Mouse (Mus musculus) intestine, embryonic 16.5 days (tissue): ENCODE results near the gene Pde8b. TPM values are rescaled to one million over a fixed set of nuclear protein-coding genes. Genes with fewer than 3 reads are reported as not detected.

Experiments
- ATAC-seq: fragments of 200-750 bp; cut with Nextera tagmentation; 2 replicates; pipeline ENCODE4 v1.8.0; 2017; ENCODE audit warnings: moderate TSS enrichment, moderate library complexity
- H3K27ac ChIP-seq: fragments of 300-500 bp; sonication (generic); 2 replicates; pipeline ENCODE4 v1.5.1; 2014; ENCODE audit warnings: mild to moderate bottlenecking, low read length
- H3K27me3 ChIP-seq: fragments of 300-500 bp; sonication (generic); replicated peaks from 2 replicates; pipeline ENCODE4 v1.6.1; 2014; ENCODE audit warnings: low read length, control low read depth, mixed read lengths; ENCODE audit not compliant: control insufficient read depth, insufficient read depth
- H3K36me3 ChIP-seq: fragments of 300-500 bp; sonication (generic); 2 replicates; pipeline ENCODE4 v1.6.1; 2014; ENCODE audit warnings: low read length, control low read depth; ENCODE audit not compliant: control insufficient read depth, insufficient read depth
- H3K4me1 ChIP-seq: fragments of 300-500 bp; sonication (generic); 2 replicates; pipeline ENCODE4 v1.6.1; 2014; ENCODE audit warnings: low read length, control low read depth, mixed read lengths; ENCODE audit not compliant: control insufficient read depth, insufficient read depth
- H3K4me2 ChIP-seq: fragments of 300-500 bp; sonication (generic); 2 replicates; pipeline ENCODE4 v1.6.1; 2014; ENCODE audit warnings: low read depth, low read length, control low read depth
- H3K4me3 ChIP-seq: fragments of 300-500 bp; sonication (generic); 2 replicates; pipeline ENCODE4 v1.5.1; 2014; ENCODE audit warnings: mild to moderate bottlenecking, low read length
- H3K9ac ChIP-seq: fragments of 300-500 bp; sonication (generic); 2 replicates; pipeline ENCODE4 v1.6.1; 2014; ENCODE audit warnings: low read depth, low read length
- H3K9me3 ChIP-seq: fragments of 300-500 bp; sonication (generic); 2 replicates; pipeline ENCODE4 v1.6.1; 2016; ENCODE audit warnings: low read length, control low read depth; ENCODE audit not compliant: control insufficient read depth
- WGBS: fragments of 180-500 bp; shearing (Covaris S2); extraction: QIAGEN DNeasy Blood & Tissue Kit; methylation state at CpG from one replicate; pipeline ENCODE4 v1.1.7; 2014; 5-methylcytosine and 5-hydroxymethylcytosine counted together
- polyA plus RNA-seq: library from polyadenylated mRNA; unstranded; fragments of >200 nt; fragmentation: Nextera tagmentation; extraction: Ambion mirVana; gene quantifications from 2 replicates; pipeline ENCODE4 v1.2.1, GENCODE M21; 2015

Pde8b gene
- polyA plus RNA-seq = 9.9 and 13.6 TPM in 2 replicates

GRCm38 (mm10) chr13:95249511-95250456 lies at the start of gene Pde8b:
Gene Pde8b, minus strand, starts transcription at chr13:95250336.
- Histone ChIP-seq H3K4me3 (peak within 1 kb of the TSS; percentile 56), H3K4me2 (peak within 1 kb of the TSS; percentile 58), H3K27ac (peak within 1 kb of the TSS; percentile 45), H3K9ac (peak within 1 kb of the TSS; percentile 51), H3K36me3 (no peaks in the 10 kb centered on the region), H3K27me3 (no peaks in the 10 kb centered on the region; the same call in 1 of the 2 replicates), H3K4me1 (peaks cover 8% of the 10 kb centered on the region), H3K9me3 (no peaks in the 10 kb centered on the region; the same call in 1 of the 2 replicates)
- ATAC-seq = peak; percentile 82
- 4% methylated on average over 37 of the region's 37 CpGs for WGBS

DNA sequence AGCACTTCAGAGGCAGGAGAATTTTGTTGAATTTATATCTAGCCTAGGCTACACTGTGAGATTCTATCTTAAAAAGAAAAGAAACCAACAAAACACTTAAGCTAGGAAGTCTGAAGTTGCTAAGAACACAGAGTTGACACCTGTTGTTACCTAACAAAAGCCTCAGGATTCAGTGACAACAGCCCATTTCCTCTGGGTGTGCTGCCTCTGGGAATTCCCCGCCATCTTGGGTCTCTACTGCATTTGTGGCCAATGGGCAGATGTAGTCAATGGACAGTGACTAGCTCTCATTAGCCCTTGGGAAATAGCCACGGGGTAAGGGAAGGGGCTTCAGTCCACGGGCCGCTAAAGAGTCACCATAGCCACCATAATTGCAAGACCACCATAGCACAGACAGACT lies 41.8 kb upstream of the Pde8b start:
- H3K4me3 ChIP-seq = no peak overlapping the region
- H3K36me3 ChIP-seq = no peaks in the 10 kb centered on the region
- H3K4me1 ChIP-seq = no peaks in the 10 kb centered on the region
- H3K4me2 ChIP-seq = no peak overlapping the region
- no peak overlapping the region for H3K27ac ChIP-seq
- H3K27me3 ChIP-seq = no peaks in the 10 kb centered on the region
- H3K9ac ChIP-seq = no peak overlapping the region
- ATAC-seq = no peak
- 79% methylated on average over 4 of the region's 4 CpGs for WGBS
- no peaks in the 10 kb centered on the region for H3K9me3 ChIP-seq

- H3K4me3 ChIP-seq = no peak overlapping the region
- H3K4me1 ChIP-seq = no peaks in the 10 kb centered on the region
- H3K9me3 ChIP-seq = no peaks in the 10 kb centered on the region
- no peak overlapping the region for H3K9ac ChIP-seq
- no peak overlapping the region for H3K4me2 ChIP-seq
- ATAC-seq = no peak
- no peaks in the 10 kb centered on the region for H3K36me3 ChIP-seq
- no peaks in the 10 kb centered on the region for H3K27me3 ChIP-seq
- WGBS = 75% methylated on average over 7 of the region's 7 CpGs
- H3K27ac ChIP-seq = no peak overlapping the region
Observed at GRCm38 (mm10) chr13:95288027-95288426, 37.9 kb upstream of the Pde8b start.

DNA sequence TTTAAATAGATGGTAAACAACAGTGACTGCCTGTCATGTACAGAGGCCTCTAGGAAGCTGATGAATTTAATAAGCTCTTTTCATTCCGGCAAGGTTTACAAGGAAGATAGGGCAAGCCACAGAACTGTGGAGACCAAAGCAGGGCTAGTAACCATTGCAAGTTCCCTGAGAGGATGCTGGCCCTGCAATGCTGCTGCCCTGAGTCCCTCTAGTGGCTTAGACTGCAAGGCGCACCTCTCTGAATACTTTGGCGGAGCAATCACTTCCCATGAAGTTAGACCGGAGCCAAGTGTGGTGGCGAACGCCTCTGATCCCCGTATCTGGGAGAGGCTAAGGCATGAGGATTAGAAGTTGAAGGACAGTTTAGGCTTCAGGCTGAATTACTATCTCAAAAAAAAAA lies 36.9 kb upstream of the Pde8b start:
- Histone ChIP-seq H3K9me3 (no peaks in the 10 kb centered on the region), H3K4me1 (no peaks in the 10 kb centered on the region), H3K4me3 (no peak overlapping the region), H3K9ac (no peak overlapping the region), H3K4me2 (no peak overlapping the region), H3K36me3 (no peaks in the 10 kb centered on the region), H3K27me3 (no peaks in the 10 kb centered on the region), H3K27ac (no peak overlapping the region)
- 4% methylated on average over 7 of the region's 7 CpGs for WGBS
- peak; percentile 83 for ATAC-seq

DNA sequence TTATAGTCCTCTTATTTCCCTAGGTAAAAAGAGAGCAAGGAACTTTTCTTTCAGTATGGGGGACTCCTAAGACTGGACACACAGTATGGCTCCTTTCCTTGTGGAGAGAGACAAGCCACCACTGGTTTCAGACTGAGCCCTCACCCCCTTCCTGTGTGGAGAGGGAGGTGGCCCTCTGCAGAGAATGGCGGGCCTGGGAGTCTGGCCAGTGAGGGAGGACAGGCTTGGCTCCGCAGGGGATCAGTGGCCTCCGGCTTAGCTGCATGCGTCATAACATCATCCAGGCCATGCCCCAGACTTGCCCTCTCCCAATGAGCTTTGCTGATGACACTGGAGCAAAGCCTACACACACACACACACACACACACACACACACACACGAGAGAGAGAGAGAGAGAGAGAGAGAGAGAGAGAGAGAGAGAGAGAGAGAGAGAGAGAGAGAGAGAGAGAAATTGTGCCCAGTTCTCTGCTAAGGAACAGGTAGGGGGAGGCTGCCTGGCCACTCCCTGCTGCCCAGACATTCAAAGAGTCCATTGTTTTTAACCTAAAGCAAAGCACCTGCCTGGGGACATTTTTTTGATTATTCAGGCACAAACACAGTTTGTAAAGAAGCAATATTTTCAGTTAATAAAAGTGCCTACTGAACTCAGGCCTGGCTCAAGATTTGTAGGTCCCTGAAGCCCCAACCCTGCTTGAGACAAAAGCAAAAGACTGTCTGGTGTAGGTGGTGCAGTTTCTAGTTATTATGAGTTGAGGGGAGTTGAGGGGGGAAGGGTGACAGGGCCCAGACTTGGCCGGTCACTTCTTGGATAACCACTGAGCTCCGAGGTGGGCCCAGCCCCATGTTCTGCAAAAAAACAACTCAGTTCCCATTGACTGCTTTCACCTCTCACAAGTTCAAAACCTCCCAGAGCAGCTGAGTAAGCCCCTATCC lies 31.9 kb upstream of the Pde8b start:
- H3K9ac ChIP-seq = no peak overlapping the region
- H3K4me2 ChIP-seq = no peak overlapping the region
- no peaks in the 10 kb centered on the region for H3K9me3 ChIP-seq
- H3K4me1 ChIP-seq = peaks cover 2% of the 10 kb centered on the region; the same call in 1 of the 2 replicates
- 31% methylated on average over 6 of the region's 7 CpGs for WGBS
- peak; percentile 68 for ATAC-seq
- H3K27me3 ChIP-seq = no peaks in the 10 kb centered on the region
- no peaks in the 10 kb centered on the region for H3K36me3 ChIP-seq
- no peak overlapping the region for H3K27ac ChIP-seq
- no peak overlapping the region for H3K4me3 ChIP-seq

- H3K4me1 ChIP-seq = peaks cover 2% of the 10 kb centered on the region; the same call in 1 of the 2 replicates
- H3K4me3 ChIP-seq = no peak overlapping the region
- 85% methylated on average over 4 of the region's 4 CpGs for WGBS
- no peak overlapping the region for H3K27ac ChIP-seq
- ATAC-seq = no peak
- H3K4me2 ChIP-seq = no peak overlapping the region
- no peak overlapping the region for H3K9ac ChIP-seq
- H3K9me3 ChIP-seq = no peaks in the 10 kb centered on the region
- H3K27me3 ChIP-seq = no peaks in the 10 kb centered on the region
- no peaks in the 10 kb centered on the region for H3K36me3 ChIP-seq
Observed at GRCm38 (mm10) chr13:95278426-95279025, 28.4 kb upstream of the Pde8b start.

DNA sequence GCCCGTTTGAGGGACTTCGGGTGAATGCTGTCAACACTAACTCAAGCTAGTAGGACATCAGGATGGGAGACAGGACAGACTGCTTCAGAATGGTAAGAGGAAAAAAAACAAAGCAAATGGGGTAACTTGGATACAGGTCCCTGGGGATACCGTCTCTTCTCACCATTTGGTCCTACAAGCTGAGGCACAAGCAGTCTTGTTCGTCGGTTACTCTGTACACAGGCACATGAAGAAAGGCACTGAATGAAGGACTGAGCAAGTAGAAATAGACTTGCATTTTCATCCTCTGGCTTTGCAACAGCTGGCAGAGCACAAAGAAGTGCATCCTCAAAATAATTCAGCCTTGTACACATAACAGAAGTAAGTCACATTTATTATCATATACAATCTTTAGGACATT lies 14.6 kb upstream of the Pde8b start:
- Histone ChIP-seq H3K9me3 (no peaks in the 10 kb centered on the region), H3K9ac (no peak overlapping the region), H3K4me2 (no peak overlapping the region), H3K4me1 (peaks cover 6% of the 10 kb centered on the region; the same call in 1 of the 2 replicates), H3K27ac (no peak overlapping the region), H3K36me3 (no peaks in the 10 kb centered on the region), H3K4me3 (no peak overlapping the region), H3K27me3 (no peaks in the 10 kb centered on the region)
- ATAC-seq = no peak
- WGBS = 83% methylated on average over 5 of the region's 5 CpGs

GRCm38 (mm10) chr13:95260886-95261789 lies 11.0 kb upstream of the Pde8b start:
- H3K4me1 ChIP-seq = peaks cover 6% of the 10 kb centered on the region; the same call in 1 of the 2 replicates
- H3K27me3 ChIP-seq = no peaks in the 10 kb centered on the region
- H3K36me3 ChIP-seq = no peaks in the 10 kb centered on the region
- no peaks in the 10 kb centered on the region for H3K9me3 ChIP-seq
- no peak overlapping the region for H3K27ac ChIP-seq
- no peak overlapping the region for H3K4me3 ChIP-seq
- no peak overlapping the region for H3K9ac ChIP-seq
- no peak overlapping the region for H3K4me2 ChIP-seq
- WGBS = 68% methylated on average over 9 of the region's 9 CpGs
- peak; percentile 56 for ATAC-seq
